In the genomic region with DNA sequence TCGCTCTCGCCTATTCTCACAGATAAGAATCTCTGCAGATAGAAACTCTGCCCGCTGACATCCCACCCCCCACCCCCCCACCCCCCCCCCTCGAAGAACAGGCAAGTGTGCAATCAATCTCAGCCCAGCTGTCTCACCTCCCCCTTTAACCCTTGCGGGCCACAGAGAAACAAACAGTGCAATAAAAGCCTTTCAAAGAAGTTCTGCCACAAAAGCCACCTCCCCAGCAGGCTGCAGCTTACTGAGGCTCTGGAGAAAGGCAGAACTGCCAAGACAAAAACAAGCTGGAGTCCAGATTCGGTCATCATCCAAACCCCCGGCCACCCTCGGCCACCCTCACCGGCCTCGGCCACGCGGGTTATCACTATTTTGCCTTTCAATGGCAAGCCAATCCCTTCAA, we compare ENCODE assay signal across 12 mouse cellular contexts. TPM values are rescaled to one million over a fixed set of nuclear protein-coding genes. Genes with fewer than 3 reads are reported as not detected.
A peak's percentile ranks its signal among the peaks of the same experiment; 100 is the strongest.
DNase-seq lines count a peak whose midpoint lies in the region; ATAC-seq and TF ChIP-seq lines count a peak whose summit lies in the region.
"Had no signal": no experiment of that assay in that cellular context is flagged by ENCODE, and none has a peak within 500 bp of the region (broad histone marks: within the 10 kb centered on the region; RNA-seq: fewer than 3 reads in every experiment).

No protein-coding gene starts in this region.

- H3K36me3 ChIP-seq in kidney, postnatal 0 days (ENCODE audit: insufficient read depth, low read length), result no peaks in the 10 kb centered on the region
- peaks cover 3% of the 10 kb centered on the region; the same call in 1 of the 2 replicates for H3K36me3 ChIP-seq in hindbrain, embryonic 10.5 days
- no peaks in the 10 kb centered on the region for H3K36me3 ChIP-seq in midbrain, embryonic 14.5 days (ENCODE audit: control insufficient read depth, insufficient read depth, low read length)

- TF ChIP-seq CTCF in kidney, postnatal 0 days (IDR thresholded peaks at IDR 0.05; ENCODE audit: low read depth), result no peak
- no peak for TF ChIP-seq CTCF in cortical plate, adult 2 months (IDR thresholded peaks at IDR 0.05; ENCODE audit: extremely low read depth, insufficient read depth, low read length)

- WGBS in kidney, postnatal 0 days, result 16% methylated on average over 12 of the region's 12 CpGs
- WGBS in hindbrain, embryonic 10.5 days, result 9% methylated on average over 12 of the region's 12 CpGs
- WGBS in midbrain, embryonic 14.5 days, result 3% methylated on average over 12 of the region's 12 CpGs

- peaks cover 15% of the 10 kb centered on the region for H3K4me1 ChIP-seq in kidney, postnatal 0 days (replicated peaks; ENCODE audit: insufficient read depth, low read length)
- peaks cover 13% of the 10 kb centered on the region for H3K4me1 ChIP-seq in cortical plate, adult 2 months (ENCODE audit: control insufficient read depth, insufficient read depth, low read length)
- peaks cover 64% of the 10 kb centered on the region for H3K4me1 ChIP-seq in hindbrain, embryonic 10.5 days (replicated peaks)
- H3K4me1 ChIP-seq in midbrain, embryonic 14.5 days (ENCODE audit: control insufficient read depth, insufficient read depth, low read length), result peaks cover 15% of the 10 kb centered on the region; the same call in 1 of the 2 replicates

- H3K4me3 ChIP-seq in kidney, postnatal 0 days (replicated peaks; ENCODE audit: low read depth, low read length), result no peak overlapping the region
- H3K4me3 ChIP-seq in cortical plate, adult 2 months (ENCODE audit: insufficient read depth, low read length), result no peak overlapping the region
- peak overlapping the region; percentile 30 for H3K4me3 ChIP-seq in hindbrain, embryonic 10.5 days
- no peak overlapping the region for H3K4me3 ChIP-seq in midbrain, embryonic 14.5 days (replicated peaks; ENCODE audit: low read depth, low read length)
- H3K4me3 ChIP-seq: megakaryocyte, embryonic 14.5 days had no signal

- H3K4me2 ChIP-seq in kidney, postnatal 0 days (ENCODE audit: low read length), result 0 out of 2 replicates have a peak overlapping the region, but pooled peaks have one; percentile 25
- H3K4me2 ChIP-seq in midbrain, embryonic 14.5 days (ENCODE audit: low read length), result peak overlapping the region; percentile 27

- H3K27ac ChIP-seq in kidney, postnatal 0 days, result no peak overlapping the region; the same call in 1 of the 2 replicates
- H3K27ac ChIP-seq in cortical plate, adult 2 months (ENCODE audit: insufficient read depth, low read length), result peak overlapping the region; percentile 55; the same call in 1 of the 2 replicates
- H3K27ac ChIP-seq in hindbrain, embryonic 10.5 days, result peak overlapping the region; percentile 69
- H3K27ac ChIP-seq in midbrain, embryonic 14.5 days (replicated peaks; ENCODE audit: low read depth, low read length), result no peak overlapping the region

- H3K27me3 ChIP-seq in kidney, postnatal 0 days (ENCODE audit: insufficient read depth, low read length), result no peaks in the 10 kb centered on the region
- H3K27me3 ChIP-seq in hindbrain, embryonic 10.5 days (ENCODE audit: insufficient read depth, poor library complexity, severe bottlenecking), result peaks cover 51% of the 10 kb centered on the region
- H3K27me3 ChIP-seq in midbrain, embryonic 14.5 days (ENCODE audit: control insufficient read depth, insufficient read depth, low read length), result peaks cover 45% of the 10 kb centered on the region
- H3K27me3 ChIP-seq: megakaryocyte, embryonic 14.5 days had no signal

- H3K9me3 ChIP-seq in kidney, postnatal 0 days (replicated peaks; ENCODE audit: low read length), result no peaks in the 10 kb centered on the region
- H3K9me3 ChIP-seq in hindbrain, embryonic 10.5 days, result no peaks in the 10 kb centered on the region
- no peaks in the 10 kb centered on the region for H3K9me3 ChIP-seq in midbrain, embryonic 14.5 days (ENCODE audit: control insufficient read depth, low read length)
- H3K9me3 ChIP-seq: megakaryocyte, embryonic 14.5 days had no signal

- H3K9ac ChIP-seq in kidney, postnatal 0 days (ENCODE audit: low read depth, low read length), result no peak overlapping the region
- no peak overlapping the region for H3K9ac ChIP-seq in midbrain, embryonic 14.5 days (replicated peaks; ENCODE audit: low read length)

- peak; percentile 54 for DNase-seq in kidney, postnatal 0 days (ENCODE audit: low spot score)
- DNase-seq in kidney, adult 8-10 months, result no peak
- peak; percentile 47 for DNase-seq in hindbrain, embryonic 10.5 days (ENCODE audit: low spot score)
- DNase-seq in midbrain, embryonic 14.5 days, result peak; percentile 32
- no peak for DNase-seq in frontal cortex, postnatal 14 days (ENCODE audit: low spot score in 2 of 2)
- DNase-seq in right cerebral cortex, adult 18-20 months, result no peak
- DNase-seq: heart, postnatal 36 days; right cerebral cortex, postnatal 25 days; thymus, adult 2 months had no signal

- no peak for ATAC-seq in kidney, postnatal 0 days (replicated peaks; ENCODE audit: low FRiP score, low read depth)
- no peak for ATAC-seq in midbrain, embryonic 14.5 days (ENCODE audit: low FRiP score, low TSS enrichment)
- no peak for ATAC-seq in erythroblast, adult 5-6 weeks (replicated peaks; ENCODE audit: low FRiP score, poor library complexity, severe bottlenecking)

- TF ChIP-seq POLR2A in cortical plate, adult 2 months (IDR thresholded peaks at IDR 0.05; ENCODE audit: extremely low read depth, insufficient read depth, low read length), result no peak

RNA-seq across cellular contexts. Expression of a gene that starts 5.6 kb away (rescaled TPM):
- 45.8 and 46.7 TPM in 2 replicates for polyA plus RNA-seq in kidney, postnatal 0 days (2015; fragmentation: Nextera tagmentation; extraction: Ambion mirVana)
- polyA plus RNA-seq in cortical plate, adult 2 months (2012; rRNA removed), result 76.1 and 76.2 TPM in 2 replicates
- polyA plus RNA-seq in hindbrain, embryonic 10.5 days (2016; fragmentation: Nextera tagmentation; extraction: Ambion mirVana), result 18.9 and 28.5 TPM in 2 replicates
- polyA plus RNA-seq in midbrain, embryonic 14.5 days (2014; fragmentation: Nextera tagmentation; extraction: Ambion mirVana), result 15.7 and 15.9 TPM in 2 replicates
- 0.42 TPM in 1 of 2 replicates, not detected in the other for total RNA-seq in erythroblast, adult 5-6 weeks (2015; ENCODE audit: low replicate concordance)
- total RNA-seq in erythroblast, adult 5-6 weeks (2017; ENCODE audit: low replicate concordance), result 0.77 and 3.1 TPM in 2 replicates

Comparison
In these comparisons a context has a peak if more than half of its experiments do, and no peak if none do; other contexts are left out.
1. DNase-seq: peak in kidney, postnatal 0 days (single experiment), hindbrain, embryonic 10.5 days (single experiment) and midbrain, embryonic 14.5 days (single experiment); none in kidney, adult 8-10 months (0 of 2), frontal cortex, postnatal 14 days (0 of 2) and right cerebral cortex, adult 18-20 months (single experiment).
2. H3K27ac ChIP-seq: peak in cortical plate, adult 2 months (single experiment) and hindbrain, embryonic 10.5 days (single experiment); none in kidney, postnatal 0 days (single experiment) and midbrain, embryonic 14.5 days (single experiment).